Mouse (Mus musculus): ENCODE results near the gene Dnm1l. TPM values are rescaled to one million over a fixed set of nuclear protein-coding genes. Genes with fewer than 3 reads are reported as not detected.

Dnm1l gene
- 61.1 TPM for polyA plus RNA-seq (2017; shearing (Covaris generic))

GRCm38 (mm10) chr16:16358481-16359100 is at the start of gene Dnm1l:
Dnm1l (minus strand) TSS chr16:16358959.

GRCm38 (mm10) chr16:16302369-16303137 is 56.2 kb downstream of the Dnm1l start, which contains the start of gene Yars2:
Yars2 (plus strand) TSS chr16:16302965.

Other genes with a start within 250 kb of the Dnm1l start
- gene Pkp2, start 145.6 kb downstream of the Dnm1l start, polyA plus RNA-seq (2017; shearing (Covaris generic)), result 0.18 TPM
- gene Yars2, start 56.0 kb downstream of the Dnm1l start, polyA plus RNA-seq (2017; shearing (Covaris generic)), result 4.9 TPM
- gene Fgd4, start 241.6 kb upstream of the Dnm1l start, polyA plus RNA-seq (2017; shearing (Covaris generic)), result 0.17 TPM

Data from activated CD4-positive, CD25-positive, alpha-beta regulatory T cell, adult 9 weeks (primary cell).